Mouse (Mus musculus) ES-Bruce4 (cell line): ENCODE measurements around the gene Igsf8.

Experiments
- CTCF ChIP-seq: IDR thresholded peaks from one replicate; pipeline ENCODE4 v1.8.1; 2011; ENCODE audit warnings: low read depth, low read length
- EP300 ChIP-seq: IDR thresholded peaks from 2 replicates; pipeline ENCODE4 v1.6.1; 2011; ENCODE audit warnings: low read depth, low read length; ENCODE audit not compliant: insufficient read depth
- POLR2A ChIP-seq: IDR thresholded peaks from one replicate; pipeline ENCODE4 v1.8.1; 2011; ENCODE audit warnings: low read length; ENCODE audit not compliant: insufficient read depth

DNA sequence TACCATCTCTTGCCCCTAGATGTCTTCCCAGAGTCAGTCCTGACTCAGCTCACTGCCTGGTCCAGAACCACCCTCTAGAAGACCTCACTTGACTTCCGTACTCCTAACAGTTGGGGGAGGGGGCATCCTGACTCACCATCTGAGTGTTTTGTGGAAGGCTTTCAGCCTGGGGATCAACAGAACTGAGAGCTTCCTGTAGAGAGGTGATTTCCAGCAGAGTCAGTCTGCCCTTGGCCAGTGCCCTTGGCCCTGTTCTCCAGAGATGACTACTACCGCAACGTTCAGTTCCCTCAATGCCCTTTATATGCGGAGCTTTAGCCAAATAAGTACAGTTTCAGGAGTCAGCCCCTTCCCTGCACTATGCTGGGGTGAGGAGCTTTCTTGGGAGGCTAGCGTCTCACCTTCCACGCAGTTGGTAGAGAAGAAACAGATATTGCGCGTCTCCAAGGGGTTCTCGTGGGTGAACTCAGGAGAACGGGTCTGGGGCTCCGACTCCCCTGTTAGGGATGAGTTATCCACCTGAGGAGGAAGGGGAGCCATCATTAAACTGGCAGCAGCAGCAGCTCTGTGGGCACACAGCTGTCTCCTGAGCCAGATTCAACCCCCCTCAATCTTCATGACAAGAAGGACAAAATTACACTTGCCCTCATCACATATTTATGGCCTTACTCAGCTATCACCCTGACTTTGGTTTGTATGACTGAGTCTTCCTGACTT is 27.6 kb downstream of the Igsf8 start:
- no peak for TF ChIP-seq POLR2A
- TF ChIP-seq CTCF: no peak
- TF ChIP-seq EP300: no peak
